ENCODE assay signal across 9 mouse cellular contexts in the genomic region with DNA sequence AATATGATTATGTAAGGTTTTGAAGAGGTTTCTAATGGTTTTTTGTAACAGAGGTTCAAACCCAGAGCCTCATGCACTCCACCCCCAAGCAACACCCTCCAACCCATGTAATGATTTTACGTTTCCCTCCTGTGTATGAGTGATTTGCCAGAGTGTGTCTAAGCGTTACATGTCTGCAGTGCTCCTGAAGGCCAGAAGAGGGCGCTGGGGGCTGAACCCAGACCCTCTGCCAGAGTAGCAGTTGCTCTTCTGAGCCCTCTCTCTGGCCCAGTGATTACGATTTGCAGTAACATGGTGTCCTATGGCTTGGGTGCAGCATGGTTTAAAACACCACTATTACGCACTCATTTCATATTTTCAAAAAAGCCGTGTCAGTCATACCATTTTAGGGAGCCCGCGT. TPM values are rescaled to one million over a fixed set of nuclear protein-coding genes. Genes with fewer than 3 reads are reported as not detected.
DNase-seq lines count a peak whose midpoint lies in the region; ATAC-seq and TF ChIP-seq lines count a peak whose summit lies in the region.
"Had no signal": no experiment of that assay in that cellular context is flagged by ENCODE, and none has a peak within 500 bp of the region (broad histone marks: within the 10 kb centered on the region; RNA-seq: fewer than 3 reads in every experiment).

No protein-coding gene starts in this region.

- TF ChIP-seq CTCF in ES-Bruce4 (IDR thresholded peaks at IDR 0.05; ENCODE audit: low read depth, low read length), result peak; percentile 90
- peak; percentile 81 for TF ChIP-seq CTCF in liver, embryonic 14.5 days (IDR thresholded peaks at IDR 0.05; ENCODE audit: low read depth)

- TF ChIP-seq POLR2A in ES-Bruce4 (IDR thresholded peaks at IDR 0.05; ENCODE audit: insufficient read depth, low read length), result no peak

- H3K4me1 ChIP-seq in kidney, embryonic 14.5 days (ENCODE audit: control insufficient read depth, insufficient read depth, low read length), result no peaks in the 10 kb centered on the region
- H3K4me1 ChIP-seq in ES-Bruce4 (ENCODE audit: control insufficient read depth, insufficient read depth, low read length), result no peaks in the 10 kb centered on the region
- H3K4me1 ChIP-seq in liver, embryonic 14.5 days (replicated peaks; ENCODE audit: control insufficient read depth in 2 of 2, insufficient read depth in 2 of 2, low read length in 1 of 2), result no peaks in the 10 kb centered on the region
- no peaks in the 10 kb centered on the region for H3K4me1 ChIP-seq in intestine, embryonic 16.5 days (ENCODE audit: control insufficient read depth, insufficient read depth, low read length)

- no peak overlapping the region for H3K27ac ChIP-seq in kidney, embryonic 14.5 days (ENCODE audit: low read depth, low read length)
- no peak overlapping the region for H3K27ac ChIP-seq in ES-Bruce4 (ENCODE audit: insufficient read depth, low read length)
- no peak overlapping the region for H3K27ac ChIP-seq in liver, embryonic 14.5 days
- H3K27ac ChIP-seq in intestine, embryonic 16.5 days (ENCODE audit: low read length), result no peak overlapping the region

- no peak for TF ChIP-seq EP300 in ES-Bruce4 (IDR thresholded peaks at IDR 0.05; ENCODE audit: insufficient read depth, low read depth, low read length)
- TF ChIP-seq EP300 in liver, embryonic 14.5 days (IDR thresholded peaks at IDR 0.05; ENCODE audit: low read depth), result no peak

- no peak for ATAC-seq in kidney, embryonic 14.5 days (ENCODE audit: low FRiP score, low TSS enrichment)
- no peak for ATAC-seq in liver, embryonic 14.5 days (ENCODE audit: insufficient read depth)
- ATAC-seq in intestine, embryonic 16.5 days, result no peak

- no peak overlapping the region for H3K4me2 ChIP-seq in kidney, embryonic 14.5 days (replicated peaks; ENCODE audit: low read depth, low read length)
- H3K4me2 ChIP-seq in liver, embryonic 14.5 days (ENCODE audit: low read depth), result no peak overlapping the region
- H3K4me2 ChIP-seq in intestine, embryonic 16.5 days (ENCODE audit: low read depth, low read length), result no peak overlapping the region

- H3K9ac ChIP-seq in kidney, embryonic 14.5 days (ENCODE audit: low read depth, low read length), result no peak overlapping the region
- H3K9ac ChIP-seq in ES-Bruce4 (ENCODE audit: low read depth, poor library complexity, severe bottlenecking), result no peak overlapping the region
- H3K9ac ChIP-seq in liver, embryonic 14.5 days (replicated peaks), result no peak overlapping the region
- H3K9ac ChIP-seq in intestine, embryonic 16.5 days (ENCODE audit: low read depth, low read length), result no peak overlapping the region

- no peaks in the 10 kb centered on the region for H3K27me3 ChIP-seq in kidney, embryonic 14.5 days (ENCODE audit: control insufficient read depth, insufficient read depth, low read length)
- H3K27me3 ChIP-seq in ES-Bruce4 (ENCODE audit: control insufficient read depth, insufficient read depth, low read length, poor library complexity, severe bottlenecking), result no peaks in the 10 kb centered on the region
- no peaks in the 10 kb centered on the region for H3K27me3 ChIP-seq in liver, embryonic 14.5 days (ENCODE audit: control insufficient read depth, insufficient read depth, low read length)
- H3K27me3 ChIP-seq in intestine, embryonic 16.5 days (replicated peaks; ENCODE audit: control insufficient read depth, insufficient read depth, low read length), result no peaks in the 10 kb centered on the region

- peak; percentile 66 for DNase-seq in adrenal gland, postnatal 14 days
- no peak for DNase-seq in adrenal gland, postnatal 25 days
- DNase-seq in kidney, postnatal 4 days, result peak; percentile 46
- no peak for DNase-seq in liver, embryonic 14.5 days (ENCODE audit: low read depth in 3 of 3, low spot score in 3 of 3)
- no peak for DNase-seq in frontal cortex, postnatal 25 days (ENCODE audit: low spot score in 2 of 2)

- H3K4me3 ChIP-seq in kidney, embryonic 14.5 days (ENCODE audit: low read length), result no peak overlapping the region
- no peak overlapping the region for H3K4me3 ChIP-seq in ES-Bruce4 (ENCODE audit: low read depth, low read length)
- H3K4me3 ChIP-seq in liver, embryonic 14.5 days (ENCODE audit: insufficient read depth in 1 of 2, low read depth in 2 of 2, low read length in 2 of 2), result no peak overlapping the region
- no peak overlapping the region for H3K4me3 ChIP-seq in intestine, embryonic 16.5 days (ENCODE audit: low read length)

- 68% methylated on average over 8 of the region's 8 CpGs for WGBS in kidney, embryonic 14.5 days
- WGBS in liver, embryonic 14.5 days (ENCODE audit: insufficient replicate concordance), result 75% methylated on average over 8 of the region's 8 CpGs
- WGBS in intestine, embryonic 16.5 days, result 72% methylated on average over 8 of the region's 8 CpGs

- peaks cover 6% of the 10 kb centered on the region; the same call in 1 of the 2 replicates for H3K36me3 ChIP-seq in kidney, embryonic 14.5 days (ENCODE audit: control insufficient read depth, insufficient read depth, low read length)
- H3K36me3 ChIP-seq in ES-Bruce4 (ENCODE audit: control insufficient read depth, insufficient read depth, low read length, poor library complexity, severe bottlenecking), result no peaks in the 10 kb centered on the region
- H3K36me3 ChIP-seq in liver, embryonic 14.5 days (replicated peaks; ENCODE audit: control insufficient read depth, insufficient read depth, low read depth), result peaks cover 48% of the 10 kb centered on the region
- H3K36me3 ChIP-seq in intestine, embryonic 16.5 days (ENCODE audit: control insufficient read depth, insufficient read depth, low read length), result no peaks in the 10 kb centered on the region

- no peaks in the 10 kb centered on the region for H3K9me3 ChIP-seq in kidney, embryonic 14.5 days (ENCODE audit: control insufficient read depth, low read length)
- H3K9me3 ChIP-seq in ES-Bruce4 (replicated peaks; ENCODE audit: control insufficient read depth, insufficient read depth, low read length, poor library complexity, severe bottlenecking), result no peaks in the 10 kb centered on the region
- H3K9me3 ChIP-seq in liver, embryonic 14.5 days (ENCODE audit: control insufficient read depth, low read length), result no peaks in the 10 kb centered on the region
- no peaks in the 10 kb centered on the region for H3K9me3 ChIP-seq in intestine, embryonic 16.5 days (ENCODE audit: control insufficient read depth, low read length)

RNA-seq across cellular contexts. Expression of a gene that starts 23.2 kb away (rescaled TPM):
- total RNA-seq in adrenal gland, postnatal 14 days (2021), result 78.8 and 84.9 TPM in 2 replicates
- total RNA-seq in adrenal gland, postnatal 25 days (2021), result 72.0 and 76.1 TPM in 2 replicates
- polyA plus RNA-seq in kidney, embryonic 14.5 days (2014; fragmentation: Nextera tagmentation; extraction: Ambion mirVana), result 306 and 312 TPM in 2 replicates
- polyA plus RNA-seq in ES-Bruce4 (2011; ENCODE audit: insufficient read depth, insufficient read length, low read depth, missing spikeins), result 323 and 334 TPM in 2 replicates
- polyA plus RNA-seq in liver, embryonic 14.5 days (2012; rRNA removed), result 91.5 and 114 TPM in 2 replicates
- 90.6 and 96.3 TPM in 2 replicates for polyA plus RNA-seq in liver, embryonic 14.5 days (2014; fragmentation: Nextera tagmentation; extraction: Ambion mirVana)
- polyA plus RNA-seq in intestine, embryonic 16.5 days (2015; fragmentation: Nextera tagmentation; extraction: Ambion mirVana), result 233 and 248 TPM in 2 replicates

RNA-seq across cellular contexts. Expression of a gene that starts 35.3 kb away (rescaled TPM):
- 505 and 573 TPM in 2 replicates for total RNA-seq in adrenal gland, postnatal 14 days (2021)
- 228 and 261 TPM in 2 replicates for total RNA-seq in adrenal gland, postnatal 25 days (2021)
- polyA plus RNA-seq in kidney, embryonic 14.5 days (2014; fragmentation: Nextera tagmentation; extraction: Ambion mirVana), result 114 and 120 TPM in 2 replicates
- polyA plus RNA-seq in ES-Bruce4 (2011; ENCODE audit: insufficient read depth, insufficient read length, low read depth, missing spikeins), result 46.4 and 46.7 TPM in 2 replicates
- polyA plus RNA-seq in liver, embryonic 14.5 days (2012; rRNA removed), result 42.3 and 48.3 TPM in 2 replicates
- 56.4 and 64.7 TPM in 2 replicates for polyA plus RNA-seq in liver, embryonic 14.5 days (2014; fragmentation: Nextera tagmentation; extraction: Ambion mirVana)
- polyA plus RNA-seq in intestine, embryonic 16.5 days (2015; fragmentation: Nextera tagmentation; extraction: Ambion mirVana), result 159 and 161 TPM in 2 replicates

RNA-seq across cellular contexts. Expression of a gene that starts 39.4 kb away (rescaled TPM):
- 24.4 and 25.2 TPM in 2 replicates for total RNA-seq in adrenal gland, postnatal 14 days (2021)
- total RNA-seq in adrenal gland, postnatal 25 days (2021), result 23.8 and 28.1 TPM in 2 replicates
- 10.0 and 13.1 TPM in 2 replicates for polyA plus RNA-seq in kidney, embryonic 14.5 days (2014; fragmentation: Nextera tagmentation; extraction: Ambion mirVana)
- 15.1 and 15.4 TPM in 2 replicates for polyA plus RNA-seq in ES-Bruce4 (2011; ENCODE audit: insufficient read depth, insufficient read length, low read depth, missing spikeins)
- polyA plus RNA-seq in liver, embryonic 14.5 days (2012; rRNA removed), result 14.4 and 14.8 TPM in 2 replicates
- 12.5 and 14.4 TPM in 2 replicates for polyA plus RNA-seq in liver, embryonic 14.5 days (2014; fragmentation: Nextera tagmentation; extraction: Ambion mirVana)
- polyA plus RNA-seq in intestine, embryonic 16.5 days (2015; fragmentation: Nextera tagmentation; extraction: Ambion mirVana), result 9.6 and 11.3 TPM in 2 replicates

RNA-seq across cellular contexts. Expression of a gene that starts 40.3 kb away (rescaled TPM):
- total RNA-seq in adrenal gland, postnatal 14 days (2021), result 0.11 TPM in 1 of 2 replicates, not detected in the other
- 0.12 TPM in 1 of 2 replicates, not detected in the other for total RNA-seq in adrenal gland, postnatal 25 days (2021)
- not detected in 2 replicates for polyA plus RNA-seq in kidney, embryonic 14.5 days (2014; fragmentation: Nextera tagmentation; extraction: Ambion mirVana)
- polyA plus RNA-seq in ES-Bruce4 (2011; ENCODE audit: insufficient read depth, insufficient read length, low read depth, missing spikeins), result not detected in 2 replicates
- polyA plus RNA-seq in liver, embryonic 14.5 days (2012; rRNA removed), result 0.04 TPM in 1 of 2 replicates, not detected in the other
- not detected in 2 replicates for polyA plus RNA-seq in liver, embryonic 14.5 days (2014; fragmentation: Nextera tagmentation; extraction: Ambion mirVana)
- polyA plus RNA-seq in intestine, embryonic 16.5 days (2015; fragmentation: Nextera tagmentation; extraction: Ambion mirVana), result not detected in 2 replicates
- polyA plus RNA-seq: C2C12 had no signal

RNA-seq across cellular contexts. Expression of a gene that starts 51.8 kb away (rescaled TPM):
- total RNA-seq in adrenal gland, postnatal 14 days (2021), result 1.8 and 2.5 TPM in 2 replicates
- total RNA-seq in adrenal gland, postnatal 25 days (2021), result 2.7 and 3.5 TPM in 2 replicates
- polyA plus RNA-seq in kidney, embryonic 14.5 days (2014; fragmentation: Nextera tagmentation; extraction: Ambion mirVana), result 2.5 and 2.8 TPM in 2 replicates
- polyA plus RNA-seq in ES-Bruce4 (2011; ENCODE audit: insufficient read depth, insufficient read length, low read depth, missing spikeins), result 0.42 and 0.99 TPM in 2 replicates
- polyA plus RNA-seq in liver, embryonic 14.5 days (2012; rRNA removed), result 2.1 and 2.3 TPM in 2 replicates
- polyA plus RNA-seq in liver, embryonic 14.5 days (2014; fragmentation: Nextera tagmentation; extraction: Ambion mirVana), result 0.14 and 0.46 TPM in 2 replicates
- polyA plus RNA-seq in intestine, embryonic 16.5 days (2015; fragmentation: Nextera tagmentation; extraction: Ambion mirVana), result 1.5 and 1.8 TPM in 2 replicates

Comparison
In these comparisons a context has a peak if more than half of its experiments do, and no peak if none do; other contexts are left out.
1. DNase-seq: peak in adrenal gland, postnatal 14 days (single experiment) and kidney, postnatal 4 days (2 of 2); none in adrenal gland, postnatal 25 days (single experiment), liver, embryonic 14.5 days (0 of 3) and frontal cortex, postnatal 25 days (0 of 2).